Mouse (Mus musculus) thymus, adult 2 months (tissue): ENCODE data around the gene Hdac10. TPM values are rescaled to one million over a fixed set of nuclear protein-coding genes. Genes with fewer than 3 reads are reported as not detected.

Experiments used
- DNase-seq: peaks from one replicate; pipeline ENCODE4 v3.0.0; 2021
- H3K27ac ChIP-seq: fragments of 200-500 bp; 2 replicates; pipeline ENCODE4 v1.5.1; 2012; ENCODE audit warnings: low read length, control low read depth; ENCODE audit not compliant: control insufficient read depth, insufficient read depth
- H3K27me3 ChIP-seq: fragments of 200-500 bp; 2 replicates; pipeline ENCODE4 v1.6.1; 2012; ENCODE audit warnings: mild to moderate bottlenecking, low read length, moderate library complexity, mixed read lengths; ENCODE audit not compliant: control insufficient read depth, insufficient read depth
- H3K36me3 ChIP-seq: fragments of 200-500 bp; 2 replicates; pipeline ENCODE4 v1.6.1; 2012; ENCODE audit warnings: mild to moderate bottlenecking, low read length, moderate library complexity; ENCODE audit not compliant: control insufficient read depth, insufficient read depth
- H3K4me1 ChIP-seq: fragments of 200-500 bp; replicated peaks from 2 replicates; pipeline ENCODE4 v1.6.1; 2012; ENCODE audit warnings: low read length; ENCODE audit not compliant: control insufficient read depth, insufficient read depth
- H3K4me3 ChIP-seq: fragments of 200-500 bp; 2 replicates; pipeline ENCODE4 v1.5.1; 2012; ENCODE audit warnings: mild to moderate bottlenecking, low read length, control low read depth, moderate library complexity; ENCODE audit not compliant: control insufficient read depth, insufficient read depth
- POLR2A ChIP-seq: fragments of 200-500 bp; IDR thresholded peaks from 2 replicates; pipeline ENCODE4 v1.6.1; 2012; ENCODE audit warnings: mild to moderate bottlenecking, low read length, control low read depth, moderate library complexity; ENCODE audit not compliant: control insufficient read depth, poor library complexity, insufficient read depth; ENCODE audit errors: extremely low read depth
- WGBS: fragments of 180-500 bp; shearing (Covaris S2); methylation state at CpG from one replicate; pipeline ENCODE4 v1.1.7; 2018; 5-methylcytosine and 5-hydroxymethylcytosine counted together
- polyA plus RNA-seq: library from polyadenylated mRNA; depleted of rRNA; stranded (reverse); fragments of >200 nt; gene quantifications from 2 replicates; pipeline ENCODE4 v1.2.3, GENCODE M21; 2012; rRNA removed

The Hdac10 gene
- polyA plus RNA-seq, 1 experiment = 94.4 TPM

DNA sequence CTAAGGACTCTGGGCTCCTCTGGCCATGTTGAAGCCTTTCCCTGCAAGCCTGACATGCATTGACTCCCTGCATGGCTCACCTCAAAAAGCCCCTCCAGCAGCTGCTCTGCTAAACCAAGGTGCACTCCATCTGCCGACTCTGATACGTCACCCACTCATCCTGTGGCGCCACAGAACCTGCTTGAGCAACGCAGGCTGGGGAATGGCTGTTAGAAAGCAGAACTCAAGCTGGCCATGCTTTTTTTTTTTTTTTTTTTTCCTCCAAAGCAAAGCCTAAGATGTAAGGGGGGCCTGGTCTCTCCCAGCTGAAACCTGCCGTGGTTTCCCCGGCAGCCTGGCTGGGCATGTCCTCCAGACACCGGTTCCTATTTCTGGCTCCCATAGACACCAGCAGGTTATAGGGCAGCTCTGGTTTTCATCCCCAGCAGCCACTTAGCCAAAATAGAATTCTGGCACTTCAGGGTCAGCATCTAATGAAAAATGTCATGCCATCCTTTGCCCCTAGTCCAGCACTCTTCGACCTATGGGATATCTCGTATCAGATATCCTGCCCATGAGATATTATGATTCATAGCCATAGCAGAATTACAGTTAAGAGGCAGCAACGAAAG is 54.4 kb downstream of the Hdac10 start:
- no peak for TF ChIP-seq POLR2A
- Histone ChIP-seq H3K27ac (no peak overlapping the region), H3K27me3 (no peaks in the 10 kb centered on the region), H3K36me3 (no peaks in the 10 kb centered on the region), H3K4me1 (peaks cover 37% of the 10 kb centered on the region), H3K4me3 (no peak overlapping the region)
- DNase-seq = no peak
- 43% methylated on average over 10 of the region's 10 CpGs for WGBS

Other genes starting within 250 kb of the Hdac10 start
- gene Ttll8, start 174.3 kb downstream of the Hdac10 start, polyA plus RNA-seq = 0.05 and 0.06 TPM in 2 replicates
- 0.08 and 0.13 TPM in 2 replicates for gene Mlc1, start 149.7 kb downstream of the Hdac10 start, polyA plus RNA-seq
- 0.20 and 2.2 TPM in 2 replicates for gene Mov10l1, start 145.8 kb downstream of the Hdac10 start, polyA plus RNA-seq
- 0.04 and 0.15 TPM in 2 replicates for gene Panx2, start 69.0 kb downstream of the Hdac10 start, polyA plus RNA-seq
- gene Trabd, start 53.6 kb downstream of the Hdac10 start, polyA plus RNA-seq = 81.2 and 86.3 TPM in 2 replicates
- 62.4 and 70.5 TPM in 2 replicates for gene Selenoo, start 39.6 kb downstream of the Hdac10 start, polyA plus RNA-seq
- gene Tubgcp6, start 5.6 kb downstream of the Hdac10 start, polyA plus RNA-seq = 97.4 and 98.9 TPM in 2 replicates
- 2.9 and 3.1 TPM in 2 replicates for gene Mapk12, start 12.0 kb upstream of the Hdac10 start, polyA plus RNA-seq
- gene Mapk11, start 20.9 kb upstream of the Hdac10 start, polyA plus RNA-seq = 27.3 and 28.6 TPM in 2 replicates
- gene Plxnb2, start 52.1 kb upstream of the Hdac10 start, polyA plus RNA-seq = 42.8 and 54.6 TPM in 2 replicates
- 42.3 and 50.1 TPM in 2 replicates for gene Dennd6b, start 67.8 kb upstream of the Hdac10 start, polyA plus RNA-seq
- gene Ppp6r2, start 82.9 kb upstream of the Hdac10 start, polyA plus RNA-seq = 299 and 592 TPM in 2 replicates
- gene Sbf1, start 186.6 kb upstream of the Hdac10 start, polyA plus RNA-seq = 899 TPM in 2 replicates
- 4.4 and 5.3 TPM in 2 replicates for gene Adm2, start 194.0 kb upstream of the Hdac10 start, polyA plus RNA-seq
- gene Miox, start 205.7 kb upstream of the Hdac10 start, polyA plus RNA-seq = 0.82 and 2.7 TPM in 2 replicates
- 129 and 146 TPM in 2 replicates for gene Lmf2, start 227.0 kb upstream of the Hdac10 start, polyA plus RNA-seq
- 351 and 370 TPM in 2 replicates for gene Ncaph2, start 227.0 kb upstream of the Hdac10 start, polyA plus RNA-seq
- 37.4 and 43.3 TPM in 2 replicates for gene Sco2, start 245.1 kb upstream of the Hdac10 start, polyA plus RNA-seq
- 5.9 and 7.8 TPM in 2 replicates for gene Tymp, start 248.3 kb upstream of the Hdac10 start, polyA plus RNA-seq